Mouse (Mus musculus): ENCODE measurements around the gene Afg3l1. TPM values are rescaled to one million over a fixed set of nuclear protein-coding genes. Genes with fewer than 3 reads are reported as not detected.
"Not testable (repeated sequence)": the region's sequence is repeated elsewhere in the genome, so short reads cannot be mapped to it uniquely, and the experiment has no call there.

Gene Afg3l1
- polyA plus RNA-seq, 1 experiment from 2014 or later: 36.3 TPM

DNA sequence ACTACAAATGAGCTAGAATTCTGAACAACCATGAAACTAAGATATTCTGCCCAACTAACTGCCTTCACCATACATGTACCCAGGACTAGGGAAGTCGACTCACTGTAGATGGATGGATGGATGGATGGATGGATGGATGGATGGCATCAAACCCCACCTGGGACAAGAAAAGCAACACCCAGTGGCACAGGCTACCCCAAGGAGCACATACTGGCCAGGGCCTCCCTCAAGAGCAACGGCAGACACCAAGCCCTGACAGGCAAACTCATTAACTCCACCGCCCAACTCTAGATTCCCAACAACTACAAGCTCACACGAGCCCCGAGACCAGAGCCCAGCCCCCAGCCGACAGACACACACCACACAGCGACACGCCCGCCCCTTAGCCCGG is 59.3 kb downstream of the Afg3l1 start:
- no peaks in the 10 kb centered on the region for H3K9me3 ChIP-seq (ENCODE audit: control insufficient read depth, low read depth, low read length)
- 30% methylated on average over 10 of the region's 10 CpGs for WGBS
- no peak for ATAC-seq (ENCODE audit: insufficient number of reproducible peaks, insufficient read depth, low FRiP score, low read depth)

DNA sequence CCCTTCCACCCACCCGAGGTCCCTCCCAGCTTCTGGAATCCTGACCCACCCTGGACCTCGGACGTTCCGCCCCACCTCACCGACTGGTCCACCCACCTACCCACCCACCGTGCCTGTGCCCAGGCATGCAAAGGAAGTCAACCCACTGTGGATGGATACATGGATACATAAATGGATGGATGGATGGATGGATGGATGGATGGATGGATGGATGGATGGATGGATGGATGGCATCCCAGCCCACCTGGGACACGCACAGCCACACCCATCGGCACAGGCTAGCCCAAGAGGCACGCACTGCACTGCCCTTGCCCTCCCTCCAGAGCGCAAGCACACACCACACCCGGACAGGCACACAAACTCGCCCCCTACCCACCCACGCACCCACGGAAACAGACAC is 59.9 kb downstream of the Afg3l1 start:
- ATAC-seq (ENCODE audit: insufficient number of reproducible peaks, insufficient read depth, low FRiP score, low read depth); H3K4me1 ChIP-seq (ENCODE audit: control insufficient read depth, insufficient read depth, low read length); H3K4me3 ChIP-seq (ENCODE audit: low read depth, low read length); H3K9ac ChIP-seq (replicated peaks; ENCODE audit: low read depth, low read length); H3K9me3 ChIP-seq (ENCODE audit: control insufficient read depth, low read depth, low read length); H3K27me3 ChIP-seq (ENCODE audit: control insufficient read depth, insufficient read depth, low read length); H3K27ac ChIP-seq (ENCODE audit: low read length); H3K4me2 ChIP-seq (replicated peaks; ENCODE audit: low read depth, low read length): not testable (repeated sequence)
- 87% methylated on average over 3 of the region's 14 CpGs for WGBS
- H3K36me3 ChIP-seq (ENCODE audit: control insufficient read depth, insufficient read depth, low read length): peaks cover 23% of the 10 kb centered on the region

More for the DNA sequence above, 59.3 kb downstream of the Afg3l1 start:
- H3K4me3 ChIP-seq (ENCODE audit: low read depth, low read length): no peak overlapping the region
- no peak overlapping the region for H3K9ac ChIP-seq (replicated peaks; ENCODE audit: low read depth, low read length)
- no peak overlapping the region for H3K4me2 ChIP-seq (replicated peaks; ENCODE audit: low read depth, low read length)
- H3K36me3 ChIP-seq (ENCODE audit: control insufficient read depth, insufficient read depth, low read length): peaks cover 28% of the 10 kb centered on the region
- no peak overlapping the region for H3K27ac ChIP-seq (ENCODE audit: low read length)
- H3K4me1 ChIP-seq (ENCODE audit: control insufficient read depth, insufficient read depth, low read length): no peaks in the 10 kb centered on the region
- H3K27me3 ChIP-seq (ENCODE audit: control insufficient read depth, insufficient read depth, low read length): no peaks in the 10 kb centered on the region

Other genes with a start within 250 kb of the Afg3l1 start
- 4.1 and 4.7 TPM in 2 replicates for gene Spata2l, start 241.7 kb upstream of the Afg3l1 start, polyA plus RNA-seq (2014; fragmentation: Nextera tagmentation; extraction: Ambion mirVana)
- 21.8 and 23.2 TPM in 2 replicates for gene Zfp276, start 223.7 kb upstream of the Afg3l1 start, polyA plus RNA-seq (2014; fragmentation: Nextera tagmentation; extraction: Ambion mirVana)
- 26.5 and 29.7 TPM in 2 replicates for gene Vps9d1, start 223.6 kb upstream of the Afg3l1 start, polyA plus RNA-seq (2014; fragmentation: Nextera tagmentation; extraction: Ambion mirVana)
- 29.4 and 33.6 TPM in 2 replicates for gene Fanca, start 159.3 kb upstream of the Afg3l1 start, polyA plus RNA-seq (2014; fragmentation: Nextera tagmentation; extraction: Ambion mirVana)
- 2.2 and 3.1 TPM in 2 replicates for gene Spire2, start 145.2 kb upstream of the Afg3l1 start, polyA plus RNA-seq (2014; fragmentation: Nextera tagmentation; extraction: Ambion mirVana)
- gene Tcf25, start 104.2 kb upstream of the Afg3l1 start, polyA plus RNA-seq (2014; fragmentation: Nextera tagmentation; extraction: Ambion mirVana): 161 and 177 TPM in 2 replicates
- 0.10 TPM in 1 of 2 replicates, not detected in the other for gene Mc1r, start 70.8 kb upstream of the Afg3l1 start, polyA plus RNA-seq (2014; fragmentation: Nextera tagmentation; extraction: Ambion mirVana)
- gene Tubb3, start 66.5 kb upstream of the Afg3l1 start, polyA plus RNA-seq (2014; fragmentation: Nextera tagmentation; extraction: Ambion mirVana): 83.3 and 89.6 TPM in 2 replicates
- gene Def8, start 54.4 kb upstream of the Afg3l1 start, polyA plus RNA-seq (2014; fragmentation: Nextera tagmentation; extraction: Ambion mirVana): 30.2 and 30.9 TPM in 2 replicates
- 4.0 and 5.7 TPM in 2 replicates for gene Dbndd1, start 37.6 kb downstream of the Afg3l1 start, polyA plus RNA-seq (2014; fragmentation: Nextera tagmentation; extraction: Ambion mirVana)
- 31.3 and 32.5 TPM in 2 replicates for gene Gas8, start 40.9 kb downstream of the Afg3l1 start, polyA plus RNA-seq (2014; fragmentation: Nextera tagmentation; extraction: Ambion mirVana)
- 10.8 and 11.7 TPM in 2 replicates for gene Rhou, start 176.0 kb downstream of the Afg3l1 start, polyA plus RNA-seq (2014; fragmentation: Nextera tagmentation; extraction: Ambion mirVana)

All from stomach, embryonic 14.5 days (tissue).